Mouse (Mus musculus) embryo, embryonic 10.5 days (tissue): ENCODE results near the gene Mgll.

Experiments used
- DNase-seq: peaks from one replicate; pipeline ENCODE4 v3.0.0-alpha.2; 2015; ENCODE audit warnings: low spot score

Mgll gene

DNA sequence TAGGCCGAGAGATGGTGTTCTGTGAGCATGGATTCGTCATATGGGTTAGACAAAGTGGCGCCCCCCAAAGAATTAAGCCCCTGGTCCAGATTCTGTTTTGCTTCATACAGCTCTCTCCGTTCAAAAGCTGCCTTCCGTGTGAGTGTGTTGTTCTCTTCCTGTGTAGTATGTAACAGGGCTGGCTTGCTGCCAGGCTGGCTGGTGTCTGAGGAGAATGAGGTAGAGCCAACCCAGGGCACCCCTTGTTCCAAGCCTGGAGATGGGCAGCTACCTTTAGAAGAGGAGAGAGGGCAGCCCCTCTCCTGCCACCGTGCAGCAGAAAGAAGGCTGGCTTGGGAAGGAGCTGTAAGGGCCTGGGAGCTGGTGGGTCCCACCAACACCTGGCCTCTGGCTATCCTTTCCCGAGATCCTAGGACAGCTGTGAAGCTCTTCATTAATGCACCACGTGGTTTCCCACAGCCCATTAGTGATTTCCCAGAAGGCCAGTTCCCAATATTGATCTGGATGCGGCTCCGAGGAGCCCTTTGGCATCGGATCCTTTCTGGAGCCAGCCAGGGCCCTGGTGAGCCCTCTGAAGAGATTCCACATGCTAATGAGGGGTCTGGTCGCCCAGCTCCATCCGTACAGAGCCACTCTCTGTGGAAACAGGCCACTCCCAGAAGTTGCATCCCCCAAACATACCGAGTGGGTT is 19.5 kb downstream of the Mgll start:
- DNase-seq = peak; percentile 22

DNA sequence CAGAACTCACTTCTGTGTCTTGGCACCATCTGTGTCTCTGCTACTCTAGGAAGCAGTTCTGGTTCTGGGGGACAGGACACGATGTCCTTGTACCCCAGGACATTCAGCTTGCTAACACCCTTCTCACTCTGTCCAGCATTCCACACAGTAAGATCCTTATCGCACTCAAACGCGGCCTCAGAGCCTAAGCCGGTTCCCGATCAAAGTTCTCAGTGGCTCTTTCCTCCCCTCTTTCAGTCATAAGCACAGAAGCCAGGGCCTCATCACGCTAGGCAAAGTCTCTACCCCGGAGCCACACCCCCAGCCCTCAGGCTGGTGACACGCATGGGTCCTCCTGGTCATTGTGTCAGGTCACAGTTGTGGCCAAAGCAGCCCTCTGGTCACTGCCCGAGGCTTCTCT is 20.8 kb downstream of the Mgll start:
- DNase-seq = no peak

- no peak for DNase-seq
These were observed 22.1 kb downstream of the Mgll start for GRCm38 (mm10) chr6:88746271-88746670.

GRCm38 (mm10) chr6:88747296-88748040 is 23.3 kb downstream of the Mgll start:
- DNase-seq = no peak

GRCm38 (mm10) chr6:88750884-88751283 is 26.7 kb downstream of the Mgll start:
- no peak for DNase-seq

- no peak for DNase-seq
These were observed 28.6 kb downstream of the Mgll start for GRCm38 (mm10) chr6:88752711-88753219.

- no peak for DNase-seq
These were observed 29.4 kb downstream of the Mgll start for GRCm38 (mm10) chr6:88753578-88753977.

DNA sequence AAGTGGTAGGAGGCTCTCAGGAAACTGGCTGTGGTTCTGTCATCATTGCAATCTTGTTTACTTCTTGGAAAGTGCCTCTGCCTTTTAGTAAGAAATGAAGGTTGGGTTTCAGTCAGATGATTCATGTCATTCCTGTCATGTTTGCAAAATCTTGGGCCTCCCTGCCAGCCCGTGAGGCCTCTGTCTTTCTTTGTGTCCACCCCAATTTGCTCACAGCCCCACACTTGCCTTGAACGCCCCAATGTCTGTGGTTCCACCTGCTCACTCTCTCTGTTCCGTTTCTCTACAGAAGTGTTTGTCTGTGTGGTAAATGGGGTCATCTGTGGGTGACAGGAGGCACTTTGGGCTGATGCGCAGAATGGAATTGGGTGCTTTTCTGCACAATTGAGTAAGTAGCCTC is 32.8 kb downstream of the Mgll start:
- DNase-seq = no peak

DNA sequence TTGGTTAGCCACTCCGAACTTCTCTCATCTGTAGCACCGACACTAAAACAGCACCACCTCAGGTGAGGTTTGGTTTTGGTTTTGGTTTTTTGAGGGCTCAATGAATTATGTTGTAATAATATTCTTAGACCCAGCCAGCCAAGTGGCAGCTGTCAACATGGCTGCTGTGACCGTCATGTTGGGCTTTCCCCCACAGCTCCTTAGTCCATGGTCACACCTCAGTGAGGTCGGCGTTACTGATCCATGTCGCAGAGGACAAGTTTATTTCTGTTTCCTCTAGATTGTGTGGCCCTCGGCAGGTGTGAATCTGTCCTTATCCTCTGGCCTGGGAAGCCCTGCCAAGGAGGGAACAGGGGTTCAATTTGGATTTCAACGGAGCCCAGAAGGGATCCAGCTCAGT is 33.9 kb downstream of the Mgll start:
- DNase-seq = no peak

GRCm38 (mm10) chr6:88758568-88759522 is 34.6 kb downstream of the Mgll start:
- DNase-seq = no peak

DNA sequence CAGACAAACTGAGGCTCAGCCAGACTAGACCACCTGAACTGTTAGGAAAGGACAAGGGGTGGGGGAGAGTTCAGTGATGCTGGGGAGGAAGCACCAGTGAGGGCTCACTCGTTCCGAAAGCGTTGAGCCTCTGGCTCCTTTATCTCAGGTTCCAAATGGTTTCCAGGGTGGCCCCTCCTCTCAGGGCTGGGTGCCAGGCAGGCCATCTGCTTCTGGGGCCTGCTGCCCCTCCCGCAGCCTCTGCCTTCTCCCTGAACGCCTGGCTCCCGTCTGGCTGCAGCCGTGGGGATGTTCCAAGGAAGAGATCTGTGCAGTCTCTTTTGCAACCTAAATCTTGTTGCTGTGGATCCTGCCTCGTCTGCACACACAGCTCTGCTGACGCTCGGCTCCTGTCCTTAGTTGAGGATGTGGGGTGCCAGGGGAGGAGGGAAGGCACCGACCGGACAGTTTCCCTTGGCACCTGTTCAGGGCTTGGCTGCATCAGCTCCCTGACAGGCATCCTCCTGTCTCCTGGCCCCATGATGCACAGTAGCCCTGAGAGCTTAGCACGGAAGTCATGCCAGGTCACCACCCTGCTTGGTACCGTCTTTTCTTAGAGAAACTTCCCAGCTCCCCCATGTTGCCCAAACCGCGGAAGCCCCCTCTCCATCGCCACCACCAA is 35.7 kb downstream of the Mgll start:
- no peak for DNase-seq

DNA sequence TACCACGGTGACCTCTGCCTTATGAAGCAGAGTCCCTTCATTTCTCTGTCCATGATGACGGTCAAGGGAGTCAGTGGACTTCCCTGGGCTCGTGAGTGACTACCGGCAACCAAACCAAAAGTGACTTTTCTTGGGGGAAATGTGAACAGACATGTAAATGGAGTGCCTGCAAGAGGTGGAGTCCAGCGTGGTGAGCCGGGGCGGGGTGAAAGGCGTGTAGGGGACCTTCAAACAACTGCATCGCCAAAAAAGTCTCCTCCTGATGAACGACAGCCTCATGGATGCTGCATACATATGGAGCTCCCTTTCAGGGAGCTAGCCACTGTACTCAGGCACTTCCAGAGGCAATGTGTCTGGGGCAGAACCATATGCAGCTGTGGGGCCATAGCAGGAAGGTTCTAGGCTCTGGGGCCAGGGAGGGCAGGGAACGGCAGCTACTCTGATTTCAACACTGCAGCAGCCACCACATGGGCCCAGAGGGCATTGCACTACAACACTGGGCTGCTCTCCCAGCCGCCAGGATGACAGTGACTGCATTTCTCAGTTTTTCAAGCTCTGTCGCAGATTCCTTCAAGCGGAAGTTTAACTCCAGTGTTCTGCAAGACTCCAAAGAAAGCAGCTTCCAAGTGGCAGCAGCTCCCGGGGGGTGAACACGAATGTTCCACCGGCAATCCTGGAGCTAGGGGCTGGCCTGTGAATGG is 36.9 kb downstream of the Mgll start:
- no peak for DNase-seq

DNA sequence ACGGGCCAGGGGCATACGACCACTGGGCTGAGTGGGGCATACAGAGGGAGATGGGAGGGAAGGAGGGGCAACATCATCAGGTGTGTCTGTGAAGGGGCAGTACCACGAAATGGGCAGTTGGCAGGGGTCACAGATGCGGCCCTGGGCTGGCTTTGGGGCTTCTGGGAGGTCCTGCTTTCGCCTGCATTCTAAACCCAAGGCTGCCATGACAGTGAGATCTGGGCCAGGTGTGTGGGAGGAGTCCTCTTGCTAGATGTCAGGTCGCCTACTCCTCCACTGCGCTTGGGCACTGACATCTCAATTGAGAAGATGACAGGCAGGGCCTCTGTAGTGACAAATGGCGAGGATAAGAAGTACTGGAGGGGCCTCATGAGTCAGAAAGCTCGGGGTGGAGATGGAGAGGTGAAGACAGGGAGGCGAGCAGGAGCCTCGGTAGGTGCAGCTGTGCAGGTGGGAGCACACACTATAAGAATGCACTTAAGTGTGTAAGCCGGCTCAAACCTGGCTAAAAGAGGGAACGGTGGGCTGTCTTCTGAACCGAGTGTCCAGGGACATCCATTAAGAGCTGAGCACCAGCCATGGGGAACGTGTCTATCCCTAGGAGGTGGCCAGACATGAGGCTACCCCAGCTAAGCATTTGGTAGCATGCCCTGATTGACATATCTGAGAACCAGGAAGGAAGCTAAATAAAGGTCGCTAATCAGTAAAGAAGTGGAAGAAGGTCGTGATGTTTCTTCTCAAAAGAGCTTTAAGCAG is 37.6 kb downstream of the Mgll start:
- DNase-seq = no peak

DNA sequence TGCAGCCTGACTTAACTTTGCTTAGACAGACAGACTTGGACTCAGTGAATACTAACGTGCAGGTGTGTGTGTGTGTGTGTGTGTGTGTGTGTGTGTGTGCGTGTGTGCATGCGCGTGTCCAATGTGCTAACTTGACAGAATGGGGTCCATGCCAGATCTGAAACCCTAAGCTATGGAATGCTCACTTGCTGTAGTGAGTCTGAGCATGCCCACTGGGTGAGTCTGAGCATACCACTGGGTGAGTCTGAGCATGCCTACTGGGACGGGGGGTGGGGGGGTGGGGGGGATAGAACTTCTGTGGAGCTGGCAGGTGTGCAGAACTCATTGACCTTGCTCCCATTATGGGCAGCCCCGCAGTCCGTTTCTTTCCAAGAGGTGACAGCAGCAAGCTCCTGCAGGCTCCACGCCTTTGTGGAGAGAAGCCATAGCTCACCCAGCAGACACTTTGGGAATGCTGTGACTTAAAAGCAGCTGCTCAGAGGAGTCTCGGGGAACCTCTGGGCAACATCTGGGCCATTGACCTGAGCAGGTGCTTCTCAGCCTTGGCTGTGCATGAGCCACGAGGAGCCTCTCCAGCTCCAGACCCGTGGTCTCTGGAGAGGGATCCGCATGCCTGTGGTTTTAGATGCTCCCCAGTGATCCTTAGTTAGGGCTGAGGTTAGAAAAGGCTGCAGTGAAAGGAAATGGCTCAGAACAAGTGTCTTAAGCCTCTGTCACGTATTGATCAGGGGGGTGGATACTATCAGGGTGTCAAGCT is 38.4 kb downstream of the Mgll start:
- DNase-seq = no peak

- DNase-seq = no peak
These were observed 39.4 kb downstream of the Mgll start for GRCm38 (mm10) chr6:88763518-88764077.

DNA sequence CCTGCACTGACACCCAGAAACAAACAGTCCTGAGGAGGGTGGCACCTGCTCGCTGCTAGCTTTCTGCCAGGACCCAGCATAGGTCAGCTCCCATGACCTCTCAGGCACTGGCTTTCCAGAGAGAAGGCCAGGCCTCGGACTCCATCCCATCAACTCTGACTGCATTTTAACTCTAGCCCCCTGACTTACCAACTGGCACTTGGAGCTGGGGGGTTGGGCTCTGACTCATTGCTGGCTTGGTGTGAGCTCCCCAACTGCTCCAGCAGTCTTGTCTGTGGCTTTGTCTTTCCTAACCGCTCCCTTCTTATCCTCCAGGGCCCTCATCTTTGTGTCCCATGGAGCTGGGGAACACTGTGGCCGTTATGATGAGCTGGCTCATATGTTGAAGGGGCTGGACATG is 40.1 kb downstream of the Mgll start:
- DNase-seq = no peak

DNA sequence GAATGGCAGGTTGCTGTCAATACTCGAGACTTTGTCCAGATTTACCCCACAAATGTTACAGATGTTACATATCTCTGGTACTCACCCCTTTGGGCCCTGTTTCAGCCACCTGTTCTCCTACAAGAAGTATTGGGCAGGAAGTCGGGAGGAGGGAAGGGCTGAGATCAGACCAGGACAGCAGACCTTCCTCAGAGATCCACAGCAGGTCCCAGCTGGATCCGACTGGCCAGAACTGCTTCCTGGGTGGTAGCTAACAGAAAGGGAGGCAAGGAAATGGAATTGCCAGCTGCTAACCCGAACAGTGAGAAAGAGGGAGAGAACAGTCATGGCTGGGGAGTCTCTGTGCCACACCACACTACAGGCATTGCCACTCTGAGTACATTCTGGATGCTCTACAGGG is 43.5 kb downstream of the Mgll start:
- no peak for DNase-seq

- no peak for DNase-seq
These were observed 45.5 kb downstream of the Mgll start for GRCm38 (mm10) chr6:88769723-88770122.

DNA sequence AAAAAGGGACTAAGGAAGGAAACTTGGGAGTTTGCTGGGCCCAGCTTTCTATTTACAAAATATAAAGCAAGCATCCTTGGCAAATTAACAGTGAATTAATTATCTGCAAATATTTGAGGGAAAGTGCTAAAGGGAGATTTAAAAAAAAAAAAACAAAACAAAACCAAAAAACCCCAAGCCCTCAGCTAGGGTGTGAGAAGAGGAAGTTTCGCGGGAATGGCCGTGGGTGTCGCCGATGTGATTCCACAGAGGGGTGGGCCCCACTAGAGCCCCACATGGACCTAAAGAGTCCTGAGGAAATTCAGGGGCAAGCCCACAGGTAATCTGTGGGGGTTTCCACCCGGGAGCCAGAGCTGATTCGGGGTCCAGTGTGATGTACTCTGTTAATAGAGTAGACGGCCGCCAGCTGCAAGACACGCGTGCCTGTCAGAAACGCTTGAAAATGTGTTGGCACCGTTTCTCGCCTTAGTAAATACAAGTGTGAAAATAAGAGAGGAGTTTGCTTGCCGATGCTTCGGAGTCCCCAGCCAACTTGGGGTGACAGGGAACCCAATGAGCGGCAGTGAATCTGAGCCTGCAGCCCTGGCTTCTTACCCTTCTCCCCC is 46.2 kb downstream of the Mgll start:
- DNase-seq = no peak
